Mouse (Mus musculus) heart, postnatal 10 days (tissue): Measurements from ENCODE around the gene Rbms3. TPM values are rescaled to one million over a fixed set of nuclear protein-coding genes. Genes with fewer than 3 reads are reported as not detected.

Experiments
- DNase-seq, 2 experiments: peaks; one replicate each; pipeline ENCODE4 v3.0.0; 2021
- intact Hi-C: fragments of 180-260 bp; cut with DNase I; formaldehyde crosslinking; loops from one replicate; pipeline ENCODE4 v1.15.1; 2025
- total RNA-seq, 2 experiments: library from RNA; stranded (reverse); gene quantifications; 2 replicates each; pipeline ENCODE4 v1.2.3; 2021

Rbms3 gene
- total RNA-seq, 2 experiments from 2014 or later, result 24.9 to 25.0 TPM

GRCm38 (mm10) chr9:116943902-116944301, 685.8 kb downstream of the Rbms3 start:
- intact Hi-C loops, result no loop called here
- no peak for DNase-seq

GRCm38 (mm10) chr9:116941116-116941515, 688.6 kb downstream of the Rbms3 start:
- no peak for DNase-seq
- intact Hi-C loops, result no loop called here

DNA sequence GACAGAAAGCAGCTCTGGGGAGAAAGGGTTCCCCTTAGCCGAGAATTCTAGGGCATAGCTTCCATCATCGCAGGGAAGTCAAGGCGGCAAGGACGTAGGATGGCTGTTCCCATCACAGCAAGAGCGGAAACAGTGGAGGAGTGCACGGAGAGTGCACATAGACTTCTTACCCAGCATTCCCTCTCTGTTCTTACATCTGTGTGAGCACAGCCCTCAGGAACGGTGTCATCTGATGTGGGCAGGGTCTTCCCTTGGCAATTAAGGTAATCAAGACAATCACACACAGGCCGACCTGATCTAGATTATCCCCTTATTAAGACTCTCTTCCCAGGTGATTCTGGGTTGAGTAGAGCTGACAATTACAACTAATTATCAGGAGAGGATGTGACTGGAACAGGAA, 689.0 kb downstream of the Rbms3 start:
- no peak for DNase-seq
- intact Hi-C loops, result no loop called here

GRCm38 (mm10) chr9:116928338-116928737, 701.4 kb downstream of the Rbms3 start:
- intact Hi-C loops, result no loop called here
- peak in 1 of 2 experiments; percentile 26 for DNase-seq

- peak in 1 of 2 experiments; percentile 26 for DNase-seq
- intact Hi-C loops, result no loop called here
Measured at GRCm38 (mm10) chr9:116923151-116923550, 706.6 kb downstream of the Rbms3 start.

DNA sequence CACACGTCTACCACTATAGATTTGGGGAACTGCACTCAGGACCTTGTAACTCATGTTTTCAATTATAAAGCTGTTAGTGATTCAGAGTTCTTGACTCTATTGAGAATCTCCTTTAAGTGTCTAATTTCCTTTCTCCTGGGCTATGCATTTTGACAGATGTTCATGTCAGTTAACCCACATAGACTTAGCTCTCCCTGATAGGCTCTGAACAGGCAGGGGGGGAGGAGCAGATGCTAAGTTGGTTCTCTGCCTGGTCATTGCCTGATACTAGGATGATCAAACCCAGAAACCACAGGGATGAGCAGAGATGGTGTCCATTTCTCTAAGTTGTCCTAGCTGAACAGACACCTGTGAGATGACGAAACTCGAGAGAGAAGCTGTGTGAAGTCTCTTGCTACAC, 707.2 kb downstream of the Rbms3 start:
- intact Hi-C loops, result no loop called here

DNA sequence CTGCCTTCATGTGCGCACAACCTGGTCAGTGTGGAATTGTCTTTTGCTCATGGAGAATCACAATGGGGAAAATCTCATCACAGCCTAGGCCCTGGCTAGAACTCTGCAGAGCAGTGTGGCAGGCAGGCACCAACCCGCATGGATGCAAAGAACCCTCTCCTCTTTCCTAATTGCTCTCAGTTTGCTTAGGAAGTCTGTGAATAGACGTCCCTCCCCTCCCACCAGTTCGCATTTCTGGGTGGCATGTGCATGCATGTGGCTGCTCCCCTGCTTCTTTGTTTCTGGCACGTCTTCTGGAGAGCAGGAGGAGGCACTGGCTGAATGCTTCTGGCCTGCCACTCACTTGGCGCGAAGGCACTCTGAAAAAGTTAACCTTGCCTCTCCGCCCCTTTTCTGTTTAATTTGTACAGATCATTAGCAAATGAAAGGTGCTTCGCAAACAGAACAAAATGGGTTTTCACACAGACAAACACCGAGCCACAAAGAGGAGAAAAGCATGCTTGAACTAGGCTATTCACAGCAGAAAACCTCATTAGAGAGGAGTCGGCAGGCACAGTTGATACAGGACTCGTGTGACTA, 710.2 kb downstream of the Rbms3 start:
- DNase-seq, result no peak
- intact Hi-C loops, result no loop called here

More for the DNA sequence above, 707.2 kb downstream of the Rbms3 start:
- no peak for DNase-seq

GRCm38 (mm10) chr9:116912493-116912847, 717.2 kb downstream of the Rbms3 start:
- intact Hi-C loops, result no loop called here
- DNase-seq, result no peak

- DNase-seq, result peak; percentile 25 to 32
- intact Hi-C loops, result no loop called here
Measured at GRCm38 (mm10) chr9:116911781-116912492, 717.8 kb downstream of the Rbms3 start.

GRCm38 (mm10) chr9:116909511-116909910, 720.2 kb downstream of the Rbms3 start:
- peak; percentile 13 to 20 for DNase-seq
- intact Hi-C loops, result no loop called here

DNA sequence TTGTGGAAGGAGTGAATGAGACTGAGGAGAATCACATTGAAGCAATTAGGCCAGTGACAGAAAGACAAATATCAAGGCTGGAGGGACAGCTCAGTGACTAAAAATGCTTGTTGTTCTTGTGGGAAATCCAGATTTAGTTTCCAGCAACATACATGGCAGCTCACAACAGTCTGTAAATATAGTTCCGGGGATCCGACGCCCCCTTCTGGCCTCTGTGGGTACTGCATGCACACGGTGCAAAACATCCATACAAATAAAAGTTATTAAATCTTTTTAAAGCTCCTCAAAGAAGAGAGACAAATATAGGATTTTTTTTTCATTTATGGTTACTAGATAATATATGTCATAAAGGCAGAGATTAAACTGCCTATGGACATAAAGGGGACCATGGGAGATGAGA, 722.8 kb downstream of the Rbms3 start:
- DNase-seq, result no peak
- intact Hi-C loops, result no loop called here

- DNase-seq, result no peak
Measured at GRCm38 (mm10) chr9:116905646-116906045, 724.1 kb downstream of the Rbms3 start.

GRCm38 (mm10) chr9:116903304-116903993, 726.3 kb downstream of the Rbms3 start:
- no peak for DNase-seq
- intact Hi-C loops, result no loop called here

More at GRCm38 (mm10) chr9:116905646-116906045, 724.1 kb downstream of the Rbms3 start:
- intact Hi-C loops, result no loop called here

GRCm38 (mm10) chr9:116899403-116899802, 730.3 kb downstream of the Rbms3 start:
- intact Hi-C loops, result no loop called here
- DNase-seq, result no peak

DNA sequence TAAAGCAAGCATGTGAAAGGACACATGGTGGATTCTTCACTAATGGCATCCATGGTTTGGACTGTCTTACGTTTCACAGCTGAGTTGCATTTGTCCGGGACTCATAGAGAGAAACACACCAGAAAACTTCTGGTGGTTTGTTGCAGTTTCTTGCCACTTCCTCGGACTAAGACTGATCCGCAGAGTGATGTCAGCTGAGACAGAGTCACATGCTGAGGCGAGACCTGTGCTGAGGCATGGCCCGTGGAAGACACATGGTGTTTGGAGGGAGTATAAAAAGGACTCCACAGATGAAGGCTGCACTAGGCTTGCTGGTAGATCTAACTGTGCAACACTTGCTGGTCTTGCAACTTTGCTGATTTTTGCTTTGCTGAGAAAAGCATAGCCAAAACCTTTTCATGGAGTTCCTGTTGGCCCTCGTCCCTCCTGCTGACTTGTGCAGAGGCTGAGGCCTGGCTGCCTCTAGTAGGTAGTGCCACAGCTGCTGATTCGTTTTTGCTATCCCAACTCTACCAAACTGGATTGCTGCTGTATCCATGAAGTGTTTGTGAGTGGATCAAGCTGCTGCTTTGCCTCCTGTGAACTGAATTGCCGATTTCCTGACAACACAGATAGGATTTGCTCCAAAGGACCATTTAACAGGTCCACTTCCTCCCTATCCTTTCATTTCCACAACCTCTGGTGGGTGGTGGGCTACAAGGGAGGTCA, 742.6 kb downstream of the Rbms3 start:
- no peak for DNase-seq
- intact Hi-C loops, result no loop called here

GRCm38 (mm10) chr9:116885617-116886016, 744.1 kb downstream of the Rbms3 start:
- intact Hi-C loops, result no loop called here
- no peak for DNase-seq

DNA sequence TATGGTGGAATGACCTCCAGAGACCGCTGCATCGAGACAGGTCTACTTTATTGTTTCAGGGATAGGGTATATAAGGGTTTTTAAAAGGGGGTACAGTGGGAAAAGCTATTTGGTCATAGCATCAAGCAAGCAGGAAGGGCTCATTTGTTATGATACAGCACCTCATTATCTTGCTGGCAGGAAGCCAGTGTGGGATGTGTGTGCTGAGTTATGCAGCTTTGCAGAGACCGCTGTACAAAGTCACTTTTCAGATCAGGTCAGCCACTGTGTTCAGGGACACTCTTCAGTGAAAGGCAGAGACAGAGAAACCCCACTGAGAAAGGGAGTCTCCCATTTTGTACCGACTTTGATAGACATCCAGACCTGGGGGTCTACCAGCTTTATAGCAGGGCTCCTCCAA, 749.2 kb downstream of the Rbms3 start:
- peak; percentile 65 to 66 for DNase-seq
- intact Hi-C loops, result no loop called here

DNA sequence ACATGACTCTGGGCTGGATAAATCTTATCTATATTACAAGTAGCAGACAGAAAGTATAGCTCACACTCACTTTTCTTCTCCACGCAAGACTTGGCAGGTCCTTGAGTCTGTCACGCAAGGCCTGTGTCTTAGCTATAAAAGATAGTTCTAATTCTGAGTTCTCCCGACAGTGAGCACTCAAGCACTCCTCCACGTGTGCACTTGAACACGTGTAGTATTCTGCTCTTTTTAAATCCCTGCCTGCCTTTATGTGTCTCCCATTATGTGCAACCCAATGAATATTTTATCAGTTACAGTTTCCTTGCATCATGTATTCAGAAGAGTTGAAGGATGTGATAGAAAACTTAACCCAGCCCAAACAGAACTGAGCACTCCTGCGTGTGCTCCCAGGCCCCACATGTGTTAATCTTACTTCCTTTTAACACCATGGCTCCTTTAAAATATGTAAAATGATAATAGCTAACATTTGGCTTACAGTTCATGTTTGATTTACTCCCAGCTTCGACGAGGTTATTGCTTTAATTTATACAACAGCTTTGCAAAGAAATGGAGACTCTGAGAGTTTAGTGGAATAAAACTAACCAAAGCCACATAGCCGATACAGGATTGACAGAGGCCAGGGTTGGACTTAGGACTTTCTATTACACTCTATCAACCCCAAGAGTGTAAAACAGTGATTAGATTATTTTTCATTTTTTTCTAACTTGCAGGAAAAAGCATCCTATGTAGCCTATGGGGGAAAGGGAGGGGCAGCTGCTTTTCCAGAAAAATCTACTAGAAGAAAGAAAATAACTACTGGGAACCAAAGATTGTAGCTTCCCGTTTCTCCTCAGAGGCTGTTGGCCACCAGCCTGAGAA, 749.9 kb downstream of the Rbms3 start:
- DNase-seq, result no peak
- intact Hi-C loops, result no loop called here

DNA sequence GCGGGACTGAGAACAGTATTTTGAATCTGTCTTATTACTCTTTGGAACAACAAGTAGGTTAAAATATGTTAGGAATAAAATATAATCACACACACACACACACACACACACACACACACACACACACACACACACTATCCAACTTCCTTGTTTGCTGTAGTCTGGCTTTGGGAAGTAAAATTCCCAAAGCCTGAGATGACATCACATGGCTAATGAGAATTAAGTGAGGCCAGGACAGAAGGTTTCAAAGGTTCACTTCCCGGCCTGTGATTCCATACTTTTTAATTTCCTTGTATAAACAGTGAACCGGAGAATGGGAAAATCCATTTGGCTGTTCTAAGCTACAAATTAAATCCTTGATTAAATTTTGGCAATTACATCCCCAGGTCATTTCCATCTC, 752.9 kb downstream of the Rbms3 start:
- peak in 1 of 2 experiments; percentile 18 for DNase-seq
- intact Hi-C loops, result no loop called here

- no peak for DNase-seq
- intact Hi-C loops, result no loop called here
Measured at GRCm38 (mm10) chr9:116873976-116874320, 755.8 kb downstream of the Rbms3 start.
